Mouse (Mus musculus): ENCODE results near the gene Arf1. TPM values are rescaled to one million over a fixed set of nuclear protein-coding genes. Genes with fewer than 3 reads are reported as not detected.

The Arf1 gene
- total RNA-seq, 1 experiment, result 347 TPM

DNA sequence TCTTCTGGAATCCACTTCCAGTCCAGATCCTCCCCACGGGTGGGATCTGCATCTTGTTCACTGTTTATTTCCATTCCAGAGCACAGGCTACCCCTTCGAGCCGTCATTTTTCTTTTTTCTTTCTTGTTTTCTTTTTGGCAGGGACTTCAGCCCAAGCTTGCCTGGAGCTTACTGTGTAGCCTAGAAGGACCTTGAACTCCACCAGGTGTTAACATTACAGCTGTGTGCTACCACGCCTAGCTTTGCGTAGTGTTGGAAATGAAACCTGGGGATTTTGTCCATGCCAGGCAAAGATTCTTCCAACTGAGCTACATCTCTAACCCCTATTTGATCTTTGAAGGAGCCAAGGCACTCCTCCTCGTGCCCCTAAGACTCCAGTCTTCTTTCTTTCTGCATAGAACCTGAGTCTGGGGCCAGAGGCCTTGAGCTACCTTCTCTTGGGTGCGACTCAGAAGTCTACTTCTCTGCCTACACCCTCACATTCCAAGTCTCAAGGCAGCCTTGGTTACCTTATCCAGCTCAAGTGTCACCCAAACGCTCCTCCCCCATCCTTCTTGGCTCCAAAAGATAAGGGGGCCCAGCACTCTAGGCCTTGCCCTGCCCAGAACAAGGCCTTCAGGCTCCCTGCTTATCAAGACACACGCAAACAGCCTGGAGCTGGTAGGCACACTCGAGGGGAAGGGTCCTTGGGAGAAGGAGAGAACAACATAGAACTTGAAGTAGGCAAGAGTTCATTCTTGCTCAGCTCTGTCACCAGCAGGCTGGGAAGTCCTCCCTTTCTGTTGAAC is 32.8 kb upstream of the Arf1 start:
- in situ Hi-C loops (cut with MboI; ENCODE audit: low sequenced_read_pairs in 2 of 2, unreplicated experiment in 2 of 2), result no loop called here
- no peaks in the 10 kb centered on the region for H3K9me3 ChIP-seq (ENCODE audit: control insufficient read depth, insufficient read depth, low read depth, low read length)
- no peak overlapping the region for H3K4me3 ChIP-seq (ENCODE audit: insufficient read depth in 1 of 2, low read depth in 1 of 2, low read length in 2 of 2, poor library complexity in 1 of 2, severe bottlenecking in 1 of 2)
- H3K9ac ChIP-seq (ENCODE audit: insufficient read depth, low read depth, low read length, poor library complexity, severe bottlenecking), result no peak overlapping the region
- no peak overlapping the region for H3K27ac ChIP-seq (ENCODE audit: insufficient read depth, low read depth, low read length, poor library complexity, severe bottlenecking)
- DNase-seq (ENCODE audit: low read depth, low spot score), result no peak
- H3K4me1 ChIP-seq (ENCODE audit: control insufficient read depth in 2 of 2, insufficient read depth in 2 of 2, low read length in 2 of 2, poor library complexity in 1 of 2), result peaks cover 0 to 12% of the 10 kb centered on the region in 2 experiments; a peak in 2 of 4 replicates
- no peak for TF ChIP-seq MAFK (IDR thresholded peaks at IDR 0.05; ENCODE audit: insufficient read depth, low read depth, low read length)
- no peak for TF ChIP-seq ZNF384 (IDR thresholded peaks at IDR 0.05; ENCODE audit: low read depth, low read length)
- no peak for TF ChIP-seq CHD2 (IDR thresholded peaks at IDR 0.05; ENCODE audit: low read depth, low read length)
- TF ChIP-seq ZC3H11A (IDR thresholded peaks at IDR 0.05; ENCODE audit: borderline replicate concordance, low read depth, low read length), result no peak
- no peak for TF ChIP-seq HCFC1 (IDR thresholded peaks at IDR 0.05; ENCODE audit: borderline replicate concordance, insufficient read depth, low read length)
- no peaks in the 10 kb centered on the region for H3K36me3 ChIP-seq (ENCODE audit: control insufficient read depth, insufficient read depth, low read length, poor library complexity, severe bottlenecking)

DNA sequence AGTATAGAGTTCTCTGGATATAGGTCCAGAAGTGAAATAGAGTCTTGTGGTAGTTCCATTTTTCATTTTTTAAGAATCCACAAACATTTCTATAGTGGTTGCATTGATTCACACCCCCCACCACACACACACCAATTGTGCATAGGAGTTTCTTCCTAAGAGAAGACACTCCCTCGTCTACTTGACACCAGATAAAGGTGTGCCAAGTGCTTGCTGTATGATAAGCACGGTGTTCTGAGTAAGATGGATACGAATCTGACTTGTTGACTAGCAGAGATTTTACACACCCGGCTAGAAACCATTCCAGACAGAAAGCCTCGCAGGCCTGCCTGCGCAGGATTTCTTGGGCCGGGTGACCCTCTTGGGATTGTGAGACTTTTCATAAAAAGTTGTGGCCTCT is 31.6 kb upstream of the Arf1 start:
- no peak for DNase-seq (ENCODE audit: low read depth, low spot score)
- no peak overlapping the region for H3K4me3 ChIP-seq (ENCODE audit: insufficient read depth in 1 of 2, low read depth in 1 of 2, low read length in 2 of 2, poor library complexity in 1 of 2, severe bottlenecking in 1 of 2)
- no peak overlapping the region for H3K9ac ChIP-seq (ENCODE audit: insufficient read depth, low read depth, low read length, poor library complexity, severe bottlenecking)
- H3K36me3 ChIP-seq (ENCODE audit: control insufficient read depth, insufficient read depth, low read length, poor library complexity, severe bottlenecking), result no peaks in the 10 kb centered on the region
- TF ChIP-seq MAFK (IDR thresholded peaks at IDR 0.05; ENCODE audit: insufficient read depth, low read depth, low read length) (no peak), HCFC1 (IDR thresholded peaks at IDR 0.05; ENCODE audit: borderline replicate concordance, insufficient read depth, low read length) (no peak), CHD2 (IDR thresholded peaks at IDR 0.05; ENCODE audit: low read depth, low read length) (no peak), ZC3H11A (IDR thresholded peaks at IDR 0.05; ENCODE audit: borderline replicate concordance, low read depth, low read length) (no peak), ZNF384 (IDR thresholded peaks at IDR 0.05; ENCODE audit: low read depth, low read length) (no peak)
- in situ Hi-C loops (cut with MboI; ENCODE audit: low sequenced_read_pairs in 2 of 2, unreplicated experiment in 2 of 2), result no loop called here
- peaks cover 0 to 4% of the 10 kb centered on the region in 2 experiments; a peak in 1 of 4 replicates for H3K4me1 ChIP-seq (ENCODE audit: control insufficient read depth in 2 of 2, insufficient read depth in 2 of 2, low read length in 2 of 2, poor library complexity in 1 of 2)
- H3K27ac ChIP-seq (ENCODE audit: insufficient read depth, low read depth, low read length, poor library complexity, severe bottlenecking), result no peak overlapping the region
- H3K9me3 ChIP-seq (ENCODE audit: control insufficient read depth, insufficient read depth, low read depth, low read length), result no peaks in the 10 kb centered on the region

- no peaks in the 10 kb centered on the region for H3K36me3 ChIP-seq (ENCODE audit: control insufficient read depth, insufficient read depth, low read length, poor library complexity, severe bottlenecking)
- H3K4me1 ChIP-seq (ENCODE audit: control insufficient read depth in 2 of 2, insufficient read depth in 2 of 2, low read length in 2 of 2, poor library complexity in 1 of 2), result peaks cover 0 to 9% of the 10 kb centered on the region in 2 experiments; a peak in 1 of 4 replicates
- no peaks in the 10 kb centered on the region for H3K9me3 ChIP-seq (ENCODE audit: control insufficient read depth, insufficient read depth, low read depth, low read length)
- in situ Hi-C loops (cut with MboI; ENCODE audit: low sequenced_read_pairs in 2 of 2, unreplicated experiment in 2 of 2), result no loop called here
- H3K4me3 ChIP-seq (ENCODE audit: insufficient read depth in 1 of 2, low read depth in 1 of 2, low read length in 2 of 2, poor library complexity in 1 of 2, severe bottlenecking in 1 of 2), result no peak overlapping the region
- no peak for DNase-seq (ENCODE audit: low read depth, low spot score)
- no peak overlapping the region for H3K27ac ChIP-seq (ENCODE audit: insufficient read depth, low read depth, low read length, poor library complexity, severe bottlenecking)
- TF ChIP-seq CHD2 (IDR thresholded peaks at IDR 0.05; ENCODE audit: low read depth, low read length) (no peak), ZNF384 (IDR thresholded peaks at IDR 0.05; ENCODE audit: low read depth, low read length) (no peak), ZC3H11A (IDR thresholded peaks at IDR 0.05; ENCODE audit: borderline replicate concordance, low read depth, low read length) (no peak), HCFC1 (IDR thresholded peaks at IDR 0.05; ENCODE audit: borderline replicate concordance, insufficient read depth, low read length) (no peak), MAFK (IDR thresholded peaks at IDR 0.05; ENCODE audit: insufficient read depth, low read depth, low read length) (no peak)
- no peak overlapping the region for H3K9ac ChIP-seq (ENCODE audit: insufficient read depth, low read depth, low read length, poor library complexity, severe bottlenecking)
Measured at GRCm38 (mm10) chr11:59248101-59248500, 20.0 kb upstream of the Arf1 start.

GRCm38 (mm10) chr11:59243856-59244255 is 15.8 kb upstream of the Arf1 start:
- Histone ChIP-seq H3K36me3 (ENCODE audit: control insufficient read depth, insufficient read depth, low read length, poor library complexity, severe bottlenecking) (no peaks in the 10 kb centered on the region), H3K4me3 (ENCODE audit: insufficient read depth in 1 of 2, low read depth in 1 of 2, low read length in 2 of 2, poor library complexity in 1 of 2, severe bottlenecking in 1 of 2) (no peak overlapping the region), H3K4me1 (ENCODE audit: control insufficient read depth in 2 of 2, insufficient read depth in 2 of 2, low read length in 2 of 2, poor library complexity in 1 of 2) (peaks cover 0 to 9% of the 10 kb centered on the region in 2 experiments; a peak in 1 of 4 replicates), H3K9me3 (ENCODE audit: control insufficient read depth, insufficient read depth, low read depth, low read length) (no peaks in the 10 kb centered on the region), H3K9ac (ENCODE audit: insufficient read depth, low read depth, low read length, poor library complexity, severe bottlenecking) (no peak overlapping the region), H3K27ac (ENCODE audit: insufficient read depth, low read depth, low read length, poor library complexity, severe bottlenecking) (no peak overlapping the region)
- TF ChIP-seq HCFC1 (IDR thresholded peaks at IDR 0.05; ENCODE audit: borderline replicate concordance, insufficient read depth, low read length) (no peak), MAFK (IDR thresholded peaks at IDR 0.05; ENCODE audit: insufficient read depth, low read depth, low read length) (no peak), CHD2 (IDR thresholded peaks at IDR 0.05; ENCODE audit: low read depth, low read length) (no peak), ZNF384 (IDR thresholded peaks at IDR 0.05; ENCODE audit: low read depth, low read length) (no peak), ZC3H11A (IDR thresholded peaks at IDR 0.05; ENCODE audit: borderline replicate concordance, low read depth, low read length) (no peak)
- DNase-seq (ENCODE audit: low read depth, low spot score), result no peak
- in situ Hi-C loops (cut with MboI; ENCODE audit: low sequenced_read_pairs in 2 of 2, unreplicated experiment in 2 of 2), result no loop called here
